In the genomic region with DNA sequence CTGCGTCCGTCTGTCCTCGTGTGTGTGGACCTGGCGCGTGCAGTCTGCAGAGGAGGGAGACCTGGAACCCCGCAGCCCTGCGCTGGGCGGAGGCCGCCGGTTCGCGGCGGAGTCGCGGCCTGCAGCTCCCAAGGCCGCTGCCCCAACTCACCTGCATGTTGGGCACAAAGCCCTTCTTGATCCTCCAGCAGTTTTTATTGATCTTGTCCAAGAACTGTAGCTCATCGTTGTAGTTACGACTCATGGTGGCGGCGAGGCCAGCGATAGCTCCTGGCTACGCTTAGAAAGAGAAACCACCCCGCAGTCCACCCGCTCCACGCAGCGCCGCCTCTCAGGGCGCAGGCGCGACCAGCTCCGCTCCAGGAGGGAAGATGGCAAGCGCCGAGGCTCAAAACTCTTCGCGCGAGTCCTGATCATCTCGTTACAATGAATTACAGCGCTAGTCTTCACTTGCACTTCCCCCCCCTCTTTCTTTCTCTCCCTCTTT, we compare ENCODE assay signal across 8 mouse cellular contexts. TPM values are rescaled to one million over a fixed set of nuclear protein-coding genes. Genes with fewer than 3 reads are reported as not detected.
DNase-seq lines count a peak whose midpoint lies in the region; ATAC-seq and TF ChIP-seq lines count a peak whose summit lies in the region.

A gene (minus strand): TSS at position 360 of the 487 bp plus-strand sequence.

- peak within 1 kb of the TSS; percentile 97 for H3K4me3 ChIP-seq in E14TG2a.4 (replicated peaks; ENCODE audit: low read length)
- H3K4me3 ChIP-seq in forebrain, embryonic 12.5 days (replicated peaks): peak within 1 kb of the TSS; percentile 96
- H3K4me3 ChIP-seq in heart, postnatal 0 days (ENCODE audit: low read depth, low read length): peak within 1 kb of the TSS; percentile 92
- peak within 1 kb of the TSS; percentile 74 for H3K4me3 ChIP-seq in liver, embryonic 16.5 days (ENCODE audit: low read depth, low read length)
- peak within 1 kb of the TSS; percentile 73 for H3K4me3 ChIP-seq in neural tube, embryonic 13.5 days
- H3K4me3 ChIP-seq in testis, adult 2 months (ENCODE audit: control insufficient read depth, low read depth, low read length): peak within 1 kb of the TSS; percentile 99

- peaks cover 13% of the 10 kb centered on the region for H3K4me1 ChIP-seq in E14TG2a.4 (replicated peaks; ENCODE audit: low read depth, low read length)
- H3K4me1 ChIP-seq in forebrain, embryonic 12.5 days: peaks cover 8% of the 10 kb centered on the region
- H3K4me1 ChIP-seq in heart, postnatal 0 days (ENCODE audit: control insufficient read depth, insufficient read depth): peaks cover 4% of the 10 kb centered on the region; the same call in 1 of the 2 replicates
- H3K4me1 ChIP-seq in liver, embryonic 16.5 days (ENCODE audit: control insufficient read depth, low read depth, low read length): peaks cover 3% of the 10 kb centered on the region
- H3K4me1 ChIP-seq in neural tube, embryonic 13.5 days (replicated peaks): peaks cover 17% of the 10 kb centered on the region
- H3K4me1 ChIP-seq in testis, adult 2 months (ENCODE audit: control insufficient read depth, insufficient read depth, low read length): no peaks in the 10 kb centered on the region

- 0 out of 2 replicates have a peak within 1 kb of the TSS, but pooled peaks have one; percentile 74 for H3K27ac ChIP-seq in forebrain, embryonic 12.5 days
- peak within 1 kb of the TSS; percentile 82 for H3K27ac ChIP-seq in heart, postnatal 0 days (ENCODE audit: low read depth)
- H3K27ac ChIP-seq in liver, embryonic 16.5 days (ENCODE audit: low read length): peak within 1 kb of the TSS; percentile 57
- H3K27ac ChIP-seq in neural tube, embryonic 13.5 days (replicated peaks): peak within 1 kb of the TSS; percentile 79
- peak within 1 kb of the TSS; percentile 95 for H3K27ac ChIP-seq in testis, adult 2 months (ENCODE audit: control insufficient read depth, insufficient read depth, low read depth, low read length)

- H3K27me3 ChIP-seq in E14TG2a.4 (ENCODE audit: insufficient read depth, low read length): no peaks in the 10 kb centered on the region
- peaks cover 6% of the 10 kb centered on the region; the same call in 1 of the 2 replicates for H3K27me3 ChIP-seq in forebrain, embryonic 12.5 days
- no peaks in the 10 kb centered on the region for H3K27me3 ChIP-seq in heart, postnatal 0 days (ENCODE audit: control insufficient read depth, insufficient read depth, low read length)
- no peaks in the 10 kb centered on the region for H3K27me3 ChIP-seq in liver, embryonic 16.5 days (ENCODE audit: control insufficient read depth, insufficient read depth, low read depth, low read length)
- no peaks in the 10 kb centered on the region for H3K27me3 ChIP-seq in neural tube, embryonic 13.5 days
- H3K27me3 ChIP-seq in testis, adult 2 months (ENCODE audit: control insufficient read depth, insufficient read depth, low read length): no peaks in the 10 kb centered on the region

- DNase-seq in c-Kit-positive CD71-positive TER-119-positive erythroid progenitor cells, embryonic 14.5 days (ENCODE audit: low spot score): peak; percentile 95
- DNase-seq in heart, postnatal 0 days (ENCODE audit: low spot score): peak; percentile 94
- DNase-seq in kidney, postnatal 4 days: peak; percentile 99

- WGBS in forebrain, embryonic 12.5 days: under 1% methylated on average over 38 of the region's 38 CpGs
- under 1% methylated on average over 38 of the region's 38 CpGs for WGBS in heart, postnatal 0 days
- WGBS in liver, embryonic 16.5 days (ENCODE audit: insufficient replicate concordance): under 1% methylated on average over 38 of the region's 38 CpGs
- WGBS in neural tube, embryonic 13.5 days: under 1% methylated on average over 38 of the region's 38 CpGs

- H3K36me3 ChIP-seq in E14TG2a.4 (ENCODE audit: insufficient read depth, low read length): peaks cover 32% of the 10 kb centered on the region
- H3K36me3 ChIP-seq in forebrain, embryonic 12.5 days (replicated peaks): peaks cover 27% of the 10 kb centered on the region
- H3K36me3 ChIP-seq in heart, postnatal 0 days (replicated peaks; ENCODE audit: control insufficient read depth, insufficient read depth, low read length): peaks cover 21% of the 10 kb centered on the region
- H3K36me3 ChIP-seq in liver, embryonic 16.5 days (ENCODE audit: control insufficient read depth, insufficient read depth): 0 out of 2 replicates have a peak, but pooled peaks cover 2% of the 10 kb centered on the region
- peaks cover 25% of the 10 kb centered on the region for H3K36me3 ChIP-seq in neural tube, embryonic 13.5 days
- no peaks in the 10 kb centered on the region for H3K36me3 ChIP-seq in testis, adult 2 months (ENCODE audit: control insufficient read depth, insufficient read depth, low read length)

- peak; percentile 87 for TF ChIP-seq POLR2A in testis, adult 2 months (IDR thresholded peaks at IDR 0.05; ENCODE audit: control insufficient read depth, low read depth, low read length)

- H3K9ac ChIP-seq in forebrain, embryonic 12.5 days: peak within 1 kb of the TSS; percentile 93
- peak within 1 kb of the TSS; percentile 95 for H3K9ac ChIP-seq in heart, postnatal 0 days (replicated peaks; ENCODE audit: low read depth, low read length)
- H3K9ac ChIP-seq in liver, embryonic 16.5 days (ENCODE audit: low read depth, low read length): peak within 1 kb of the TSS; percentile 74
- peak within 1 kb of the TSS; percentile 85 for H3K9ac ChIP-seq in neural tube, embryonic 13.5 days

- TF ChIP-seq EP300 in heart, postnatal 0 days (IDR thresholded peaks at IDR 0.05; ENCODE audit: low read depth): no peak

- no peaks in the 10 kb centered on the region for H3K9me3 ChIP-seq in E14TG2a.4 (ENCODE audit: low read length)
- H3K9me3 ChIP-seq in forebrain, embryonic 12.5 days: no peaks in the 10 kb centered on the region
- H3K9me3 ChIP-seq in heart, postnatal 0 days (replicated peaks; ENCODE audit: control insufficient read depth, low read length): no peaks in the 10 kb centered on the region
- H3K9me3 ChIP-seq in liver, embryonic 16.5 days (replicated peaks; ENCODE audit: control insufficient read depth, low read length): no peaks in the 10 kb centered on the region
- H3K9me3 ChIP-seq in neural tube, embryonic 13.5 days: no peaks in the 10 kb centered on the region

- ATAC-seq in forebrain, embryonic 12.5 days (ENCODE audit: low FRiP score): peak; percentile 93
- peak; percentile 95 for ATAC-seq in heart, postnatal 0 days (ENCODE audit: insufficient read depth, low read depth)
- peak; percentile 94 for ATAC-seq in liver, embryonic 16.5 days (ENCODE audit: low read depth)
- peak; percentile 95 for ATAC-seq in neural tube, embryonic 13.5 days (ENCODE audit: low read depth)

- TF ChIP-seq CTCF in E14TG2a.4 (conservative IDR thresholded peaks at IDR 0.05; ENCODE audit: low read length): no peak
- no peak for TF ChIP-seq CTCF in heart, postnatal 0 days (IDR thresholded peaks at IDR 0.05; ENCODE audit: low read depth)
- TF ChIP-seq CTCF in testis, adult 2 months (IDR thresholded peaks at IDR 0.05; ENCODE audit: control insufficient read depth, insufficient read depth, insufficient replicate concordance, low read depth, low read length): no peak

- peak within 1 kb of the TSS; percentile 78 for H3K4me2 ChIP-seq in forebrain, embryonic 12.5 days
- H3K4me2 ChIP-seq in heart, postnatal 0 days (ENCODE audit: low read depth, low read length): peak within 1 kb of the TSS; percentile 89
- H3K4me2 ChIP-seq in liver, embryonic 16.5 days (ENCODE audit: low read depth, low read length): peak within 1 kb of the TSS; percentile 71
- H3K4me2 ChIP-seq in neural tube, embryonic 13.5 days: peak within 1 kb of the TSS; percentile 91

RNA-seq across cellular contexts. Expression of the gene that starts here (rescaled TPM):
- 192 and 195 TPM in 2 replicates for polyA plus RNA-seq in forebrain, embryonic 12.5 days (2016; fragmentation: Nextera tagmentation; extraction: Ambion mirVana)
- 45.9 and 67.1 TPM in 2 replicates for total RNA-seq in heart, postnatal 0 days (2014; rRNA removed; ENCODE audit: low replicate concordance)
- polyA plus RNA-seq in heart, postnatal 0 days (2015; fragmentation: Nextera tagmentation; extraction: Ambion mirVana): 96.2 and 101 TPM in 2 replicates
- polyA plus RNA-seq in liver, embryonic 16.5 days (2015; fragmentation: Nextera tagmentation; extraction: Ambion mirVana): 61.2 and 65.3 TPM in 2 replicates
- 164 and 175 TPM in 2 replicates for polyA plus RNA-seq in neural tube, embryonic 13.5 days (2015; fragmentation: Nextera tagmentation; extraction: Ambion mirVana)
- polyA plus RNA-seq in testis, adult 2 months (2012; rRNA removed): 27.2 and 30.1 TPM in 2 replicates

Comparison
In these comparisons a context has a peak if more than half of its experiments do, and no peak if none do; other contexts are left out.
1. Peak in every context shown above with its lines: DNase-seq, ATAC-seq, H3K4me3 ChIP-seq and H3K27ac ChIP-seq.